Mouse (Mus musculus): ENCODE results near the gene Sorbs2. TPM values are rescaled to one million over a fixed set of nuclear protein-coding genes. Genes with fewer than 3 reads are reported as not detected.

Gene Sorbs2
- polyA plus RNA-seq, 1 experiment from 2014 or later: 134 TPM

DNA sequence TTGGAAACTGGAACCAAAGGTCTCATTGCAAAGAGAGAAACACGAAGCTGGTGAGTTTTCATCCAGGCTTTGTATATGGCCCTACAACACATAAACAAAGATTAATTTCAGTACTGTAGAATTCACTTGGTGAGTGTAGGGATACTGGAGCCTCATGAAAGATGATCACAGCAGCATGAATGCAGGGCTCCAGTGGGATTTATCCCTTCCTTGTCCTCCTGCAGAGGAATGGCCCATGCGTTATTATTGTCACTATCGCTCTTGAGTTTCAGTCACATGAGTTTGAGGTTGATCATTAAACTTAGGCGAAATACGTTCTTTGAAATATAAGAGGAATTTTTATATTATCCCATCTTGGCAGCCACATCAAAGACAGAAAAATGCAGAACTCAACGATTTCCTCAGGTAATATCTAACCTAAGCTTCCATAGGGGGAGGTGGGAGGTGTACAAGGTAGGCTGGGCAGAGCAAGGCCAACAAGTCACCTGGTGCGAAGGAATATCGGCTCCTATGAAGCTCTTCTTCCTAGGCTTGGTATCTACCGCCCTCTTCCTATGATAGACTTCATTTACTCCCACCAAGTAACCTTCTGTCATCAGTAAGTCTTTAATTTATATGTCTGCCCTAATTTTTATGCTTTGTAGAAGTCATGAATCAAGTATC lies 76.9 kb downstream of the Sorbs2 start:
- no peak for DNase-seq (ENCODE audit: low spot score)
- 88% methylated on average over 9 of the region's 9 CpGs for WGBS
- Histone ChIP-seq H3K4me3 (no peak overlapping the region), H3K27ac (peak overlapping the region; percentile 44; the same call in 1 of the 2 replicates), H3K27me3 (ENCODE audit: insufficient read depth, poor library complexity, severe bottlenecking) (no peaks in the 10 kb centered on the region), H3K36me3 (no peaks in the 10 kb centered on the region), H3K4me1 (peaks cover 27% of the 10 kb centered on the region), H3K9me3 (no peaks in the 10 kb centered on the region)

DNA sequence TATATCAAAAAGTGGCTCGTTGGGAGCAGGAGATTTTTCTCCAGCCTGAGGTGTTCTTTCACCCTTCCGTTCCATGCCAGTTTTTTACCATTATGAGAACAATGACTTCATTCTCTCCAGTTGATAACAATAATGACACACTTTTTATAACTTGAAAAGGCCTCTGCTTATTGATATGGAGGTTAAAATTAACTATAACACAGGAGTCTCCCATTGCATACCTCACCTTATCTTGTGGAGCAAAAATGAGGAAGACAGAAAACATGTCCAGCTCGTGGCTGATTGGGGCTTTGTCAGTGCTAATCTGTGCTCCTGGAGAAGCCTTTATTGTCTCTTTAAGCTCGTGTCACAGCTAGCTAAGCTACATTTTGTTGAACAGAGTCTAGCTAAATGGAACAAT lies 77.6 kb downstream of the Sorbs2 start:
- Histone ChIP-seq H3K27ac (peak overlapping the region; percentile 44; the same call in 1 of the 2 replicates), H3K27me3 (ENCODE audit: insufficient read depth, poor library complexity, severe bottlenecking) (no peaks in the 10 kb centered on the region), H3K4me3 (no peak overlapping the region), H3K4me1 (peaks cover 21% of the 10 kb centered on the region), H3K36me3 (no peaks in the 10 kb centered on the region), H3K9me3 (no peaks in the 10 kb centered on the region)
- no peak for DNase-seq (ENCODE audit: low spot score)
- WGBS: 25% methylated on average over 4 of the region's 4 CpGs

DNA sequence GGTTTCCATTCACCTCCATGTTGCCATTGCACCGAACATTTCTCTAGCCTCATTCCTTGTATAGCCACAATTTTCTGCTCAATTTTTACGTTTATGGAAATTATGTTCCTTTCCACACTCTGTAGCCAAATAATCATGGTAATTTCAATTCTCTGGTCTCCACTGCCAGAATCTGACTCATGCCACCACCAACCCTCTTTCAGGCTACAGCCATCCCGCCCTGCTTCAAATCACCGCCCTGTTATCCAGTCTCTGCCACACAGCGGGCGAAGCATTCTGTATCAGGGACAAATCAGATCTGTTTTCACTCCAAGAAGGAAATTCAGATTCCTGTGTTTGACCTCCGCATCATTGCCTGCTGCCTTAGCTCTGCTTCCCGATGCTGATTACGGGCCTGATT lies 79.4 kb downstream of the Sorbs2 start:
- no peak for DNase-seq (ENCODE audit: low spot score)
- H3K4me1 ChIP-seq: peaks cover 12% of the 10 kb centered on the region; the same call in 1 of the 2 replicates
- no peaks in the 10 kb centered on the region for H3K9me3 ChIP-seq
- 0 out of 2 replicates have a peak overlapping the region, but pooled peaks have one; percentile 17 for H3K27ac ChIP-seq
- no peaks in the 10 kb centered on the region for H3K27me3 ChIP-seq (ENCODE audit: insufficient read depth, poor library complexity, severe bottlenecking)
- WGBS: 86% methylated on average over 9 of the region's 9 CpGs
- no peaks in the 10 kb centered on the region for H3K36me3 ChIP-seq
- H3K4me3 ChIP-seq: no peak overlapping the region

GRCm38 (mm10) chr8:45591888-45592287 lies 84.3 kb downstream of the Sorbs2 start:
- 76% methylated on average over 4 of the region's 4 CpGs for WGBS
- no peak overlapping the region for H3K4me3 ChIP-seq
- DNase-seq (ENCODE audit: low spot score): no peak
- no peaks in the 10 kb centered on the region for H3K9me3 ChIP-seq
- no peaks in the 10 kb centered on the region for H3K4me1 ChIP-seq
- no peaks in the 10 kb centered on the region for H3K36me3 ChIP-seq
- no peaks in the 10 kb centered on the region for H3K27me3 ChIP-seq (ENCODE audit: insufficient read depth, poor library complexity, severe bottlenecking)
- H3K27ac ChIP-seq: no peak overlapping the region

DNA sequence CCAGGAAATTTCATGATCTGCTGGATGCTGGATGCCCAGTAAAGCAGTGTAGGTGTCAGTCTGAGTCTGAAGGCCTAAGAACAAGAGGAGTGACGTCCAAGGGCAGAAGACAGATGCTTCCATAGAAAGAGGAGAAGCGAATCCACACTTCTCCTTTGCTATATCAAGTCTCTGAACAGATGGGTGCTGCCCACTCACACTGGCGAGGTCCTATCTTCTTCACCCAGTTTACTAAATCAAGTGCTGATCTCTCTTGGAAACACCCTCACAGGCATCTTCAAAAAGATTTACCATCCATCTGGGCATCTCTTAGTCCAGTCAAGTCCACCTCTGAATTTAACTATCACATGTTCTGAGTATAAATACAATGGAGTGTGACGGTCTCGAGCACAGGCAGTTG lies 86.1 kb downstream of the Sorbs2 start:
- DNase-seq (ENCODE audit: low spot score): no peak
- H3K27ac ChIP-seq: no peak overlapping the region
- H3K4me1 ChIP-seq: peaks cover 8% of the 10 kb centered on the region; the same call in 1 of the 2 replicates
- 78% methylated on average over 5 of the region's 5 CpGs for WGBS
- H3K36me3 ChIP-seq: no peaks in the 10 kb centered on the region
- H3K4me3 ChIP-seq: no peak overlapping the region
- H3K27me3 ChIP-seq (ENCODE audit: insufficient read depth, poor library complexity, severe bottlenecking): no peaks in the 10 kb centered on the region
- H3K9me3 ChIP-seq: no peaks in the 10 kb centered on the region

DNA sequence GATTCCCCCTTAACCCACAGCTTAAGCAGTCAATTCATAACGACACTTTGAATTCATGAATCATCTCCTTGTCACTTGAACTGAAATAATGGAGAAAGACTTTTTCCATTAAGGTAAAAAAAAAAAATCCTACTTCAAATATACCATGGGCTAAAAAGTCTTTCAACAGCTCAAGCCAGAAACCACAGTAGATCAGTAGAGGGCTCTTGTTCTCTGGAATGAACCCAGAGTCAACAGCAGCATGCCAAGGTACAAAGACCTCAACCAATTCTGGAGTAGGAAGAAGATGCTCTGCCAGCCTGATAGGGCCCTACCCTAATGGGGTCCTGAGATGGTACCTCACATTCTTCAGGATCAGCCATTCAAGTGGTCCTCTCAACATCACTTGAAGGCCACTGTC lies 88.4 kb downstream of the Sorbs2 start:
- H3K4me1 ChIP-seq: peaks cover 8% of the 10 kb centered on the region; the same call in 1 of the 2 replicates
- no peak overlapping the region for H3K4me3 ChIP-seq
- no peaks in the 10 kb centered on the region for H3K36me3 ChIP-seq
- WGBS: 88% methylated on average over 1 of the region's 1 CpGs
- H3K27ac ChIP-seq: no peak overlapping the region
- H3K9me3 ChIP-seq: no peaks in the 10 kb centered on the region
- H3K27me3 ChIP-seq (ENCODE audit: insufficient read depth, poor library complexity, severe bottlenecking): no peaks in the 10 kb centered on the region
- DNase-seq (ENCODE audit: low spot score): no peak

GRCm38 (mm10) chr8:45596591-45596990 lies 89.0 kb downstream of the Sorbs2 start:
- H3K4me1 ChIP-seq: peaks cover 8% of the 10 kb centered on the region; the same call in 1 of the 2 replicates
- H3K27me3 ChIP-seq (ENCODE audit: insufficient read depth, poor library complexity, severe bottlenecking): no peaks in the 10 kb centered on the region
- no peak overlapping the region for H3K27ac ChIP-seq
- H3K36me3 ChIP-seq: no peaks in the 10 kb centered on the region
- DNase-seq (ENCODE audit: low spot score): no peak
- H3K4me3 ChIP-seq: no peak overlapping the region
- H3K9me3 ChIP-seq: no peaks in the 10 kb centered on the region
- 84% methylated on average over 2 of the region's 2 CpGs for WGBS

DNA sequence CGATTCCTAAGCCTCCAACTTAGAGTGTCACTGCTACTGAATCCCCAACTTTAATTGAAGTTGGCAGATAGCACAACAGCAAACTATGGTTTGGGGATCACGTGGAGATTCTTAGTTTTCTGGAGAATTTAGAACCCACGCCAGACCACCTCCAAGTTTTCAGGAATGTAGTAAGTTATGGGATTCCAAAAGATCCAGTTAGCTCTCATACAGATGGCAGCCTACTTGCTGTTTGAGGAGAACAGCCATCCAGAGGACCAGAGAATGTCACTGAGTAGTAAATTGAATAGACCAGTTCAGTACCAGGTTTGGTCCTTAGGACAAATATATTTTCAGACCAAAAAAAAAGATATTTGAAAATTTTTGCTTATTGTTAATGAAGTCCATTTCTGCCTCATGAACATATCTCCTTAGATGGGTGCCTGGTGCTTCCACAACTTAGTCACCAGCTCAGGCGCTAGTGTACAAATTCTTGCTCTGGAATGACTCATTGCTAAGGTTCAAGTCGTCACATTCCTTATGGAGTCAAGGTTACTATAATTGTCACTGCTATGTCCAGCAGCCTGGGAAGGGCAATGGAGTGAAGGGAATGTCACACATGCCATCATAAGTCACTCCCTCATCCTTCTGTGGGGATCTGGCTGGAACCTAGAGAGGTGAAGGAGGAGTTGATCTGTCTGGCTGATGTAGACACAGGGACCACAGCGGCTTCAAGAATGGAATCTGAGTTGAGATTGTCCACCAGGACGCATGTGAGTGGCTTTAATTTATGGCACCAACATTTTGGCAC lies 90.2 kb downstream of the Sorbs2 start:
- Histone ChIP-seq H3K27me3 (ENCODE audit: insufficient read depth, poor library complexity, severe bottlenecking) (no peaks in the 10 kb centered on the region), H3K9me3 (no peaks in the 10 kb centered on the region), H3K4me1 (peaks cover 8% of the 10 kb centered on the region; the same call in 1 of the 2 replicates), H3K4me3 (no peak overlapping the region), H3K27ac (peak overlapping the region; percentile 83), H3K36me3 (no peaks in the 10 kb centered on the region)
- WGBS: 59% methylated on average over 7 of the region's 7 CpGs
- DNase-seq (ENCODE audit: low spot score): peak; percentile 82

GRCm38 (mm10) chr8:45598883-45599282 lies 91.3 kb downstream of the Sorbs2 start:
- no peak for DNase-seq (ENCODE audit: low spot score)
- Histone ChIP-seq H3K36me3 (no peaks in the 10 kb centered on the region), H3K27me3 (ENCODE audit: insufficient read depth, poor library complexity, severe bottlenecking) (no peaks in the 10 kb centered on the region), H3K4me3 (no peak overlapping the region), H3K4me1 (peaks cover 8% of the 10 kb centered on the region; the same call in 1 of the 2 replicates), H3K9me3 (no peaks in the 10 kb centered on the region), H3K27ac (peak overlapping the region; percentile 47; the same call in 1 of the 2 replicates)
- 63% methylated on average over 2 of the region's 2 CpGs for WGBS

- Histone ChIP-seq H3K36me3 (no peaks in the 10 kb centered on the region), H3K9me3 (no peaks in the 10 kb centered on the region), H3K27ac (no peak overlapping the region), H3K4me1 (peaks cover 9% of the 10 kb centered on the region; the same call in 1 of the 2 replicates), H3K4me3 (no peak overlapping the region), H3K27me3 (ENCODE audit: insufficient read depth, poor library complexity, severe bottlenecking) (no peaks in the 10 kb centered on the region)
- WGBS: 87% methylated on average over 4 of the region's 4 CpGs
- no peak for DNase-seq (ENCODE audit: low spot score)
These were observed 94.4 kb downstream of the Sorbs2 start for GRCm38 (mm10) chr8:45602019-45602418.

GRCm38 (mm10) chr8:45605419-45605818 lies 97.8 kb downstream of the Sorbs2 start:
- H3K4me1 ChIP-seq: peaks cover 6% of the 10 kb centered on the region
- no peak overlapping the region for H3K4me3 ChIP-seq
- WGBS: 78% methylated on average over 1 of the region's 1 CpGs
- H3K27ac ChIP-seq: no peak overlapping the region
- DNase-seq (ENCODE audit: low spot score): no peak
- H3K9me3 ChIP-seq: no peaks in the 10 kb centered on the region
- no peaks in the 10 kb centered on the region for H3K36me3 ChIP-seq
- H3K27me3 ChIP-seq (ENCODE audit: insufficient read depth, poor library complexity, severe bottlenecking): no peaks in the 10 kb centered on the region

DNA sequence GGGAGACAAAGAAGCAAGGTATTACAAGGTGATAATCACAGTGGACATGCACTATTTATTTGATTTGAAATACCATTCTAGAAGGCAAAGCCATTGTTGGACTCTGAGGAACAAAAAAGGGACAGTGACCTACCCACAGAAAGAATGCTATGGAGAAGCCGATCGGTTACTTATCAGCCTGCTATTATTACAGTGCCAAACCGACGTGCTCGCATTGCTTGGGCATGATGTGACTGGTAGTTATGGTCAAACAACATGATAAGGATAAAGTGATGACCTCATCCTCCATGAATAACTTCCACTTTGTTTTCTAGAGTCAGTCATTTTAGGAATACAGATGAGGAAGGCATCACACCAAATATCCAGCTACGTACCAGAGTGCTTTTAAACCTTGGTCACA lies 99.4 kb downstream of the Sorbs2 start:
- Histone ChIP-seq H3K4me3 (no peak overlapping the region), H3K27me3 (ENCODE audit: insufficient read depth, poor library complexity, severe bottlenecking) (no peaks in the 10 kb centered on the region), H3K27ac (peak overlapping the region; percentile 18; the same call in 1 of the 2 replicates), H3K36me3 (no peaks in the 10 kb centered on the region), H3K9me3 (no peaks in the 10 kb centered on the region), H3K4me1 (peaks cover 16% of the 10 kb centered on the region)
- no peak for DNase-seq (ENCODE audit: low spot score)
- 26% methylated on average over 6 of the region's 6 CpGs for WGBS

- WGBS: 88% methylated on average over 6 of the region's 6 CpGs
- no peak for DNase-seq (ENCODE audit: low spot score)
- H3K36me3 ChIP-seq: no peaks in the 10 kb centered on the region
- H3K9me3 ChIP-seq: no peaks in the 10 kb centered on the region
- no peaks in the 10 kb centered on the region for H3K27me3 ChIP-seq (ENCODE audit: insufficient read depth, poor library complexity, severe bottlenecking)
- peaks cover 16% of the 10 kb centered on the region for H3K4me1 ChIP-seq
- H3K27ac ChIP-seq: no peak overlapping the region
- H3K4me3 ChIP-seq: no peak overlapping the region
These were observed 100.8 kb downstream of the Sorbs2 start for GRCm38 (mm10) chr8:45608413-45608812.

Data from heart, embryonic 10.5 days (tissue).